Mouse (Mus musculus) lung, embryonic 14.5 days (tissue): ENCODE data around the gene Prim1. TPM values are rescaled to one million over a fixed set of nuclear protein-coding genes. Genes with fewer than 3 reads are reported as not detected.
"Not testable (repeated sequence)": the region's sequence is repeated elsewhere in the genome, so short reads cannot be mapped to it uniquely, and the experiment has no call there.

ENCODE experiments used
- ATAC-seq: fragments of 200-750 bp; cut with Nextera tagmentation; 2 replicates; pipeline ENCODE4 v1.8.0; 2017; ENCODE audit warnings: mild to moderate bottlenecking, moderate TSS enrichment, moderate library complexity; ENCODE audit not compliant: insufficient read depth
- DNase-seq: peaks from one replicate; pipeline ENCODE4 v3.0.0-alpha.2; 2015
- H3K27ac ChIP-seq: fragments of 300-500 bp; sonication (generic); 2 replicates; pipeline ENCODE4 v1.5.1; 2014; ENCODE audit warnings: low read depth, mild to moderate bottlenecking, moderate library complexity
- H3K27me3 ChIP-seq: fragments of 300-500 bp; sonication (generic); 2 replicates; pipeline ENCODE4 v1.6.1; 2014; ENCODE audit warnings: low read length, control low read depth; ENCODE audit not compliant: insufficient read depth
- H3K36me3 ChIP-seq: fragments of 300-500 bp; sonication (generic); 2 replicates; pipeline ENCODE4 v1.6.1; 2014; ENCODE audit warnings: control low read depth; ENCODE audit not compliant: insufficient read depth
- H3K4me1 ChIP-seq: fragments of 300-500 bp; sonication (generic); 2 replicates; pipeline ENCODE4 v1.6.1; 2014; ENCODE audit warnings: antibody characterized with exemption, control low read depth; ENCODE audit not compliant: insufficient read depth
- H3K4me2 ChIP-seq: fragments of 300-500 bp; sonication (generic); 2 replicates; pipeline ENCODE4 v1.6.1; 2014; ENCODE audit warnings: mild to moderate bottlenecking
- H3K4me3 ChIP-seq: fragments of 300-500 bp; sonication (generic); 2 replicates; pipeline ENCODE4 v1.5.1; 2014; ENCODE audit warnings: low read depth, low read length
- H3K9ac ChIP-seq: fragments of 300-500 bp; sonication (generic); 2 replicates; pipeline ENCODE4 v1.6.1; 2014
- H3K9me3 ChIP-seq: fragments of 300-500 bp; sonication (generic); 2 replicates; pipeline ENCODE4 v1.6.1; 2016; ENCODE audit warnings: low read depth, low read length, control low read depth
- CTCF ChIP-seq: IDR thresholded peaks from 2 replicates; pipeline ENCODE4 v1.5.1; 2016; ENCODE audit warnings: antibody characterized with exemption, low read depth
- WGBS: fragments of 180-500 bp; shearing (Covaris S2); extraction: QIAGEN DNeasy Blood & Tissue Kit; methylation state at CpG from one replicate; pipeline ENCODE4 v1.1.7; 2014; 5-methylcytosine and 5-hydroxymethylcytosine counted together
- polyA plus RNA-seq: library from polyadenylated mRNA; unstranded; fragments of >200 nt; fragmentation: Nextera tagmentation; extraction: Ambion mirVana; gene quantifications from 2 replicates; pipeline ENCODE4 v1.2.1, GENCODE M21; 2014

Gene Prim1
- polyA plus RNA-seq, 1 experiment from 2014 or later, result 95.7 TPM

- no peak overlapping the region for H3K9ac ChIP-seq
- no peaks in the 10 kb centered on the region for H3K27me3 ChIP-seq
- H3K4me2 ChIP-seq, result no peak overlapping the region
- no peaks in the 10 kb centered on the region for H3K4me1 ChIP-seq
- no peaks in the 10 kb centered on the region for H3K9me3 ChIP-seq
- no peak for ATAC-seq
- peaks cover 82% of the 10 kb centered on the region for H3K36me3 ChIP-seq
- DNase-seq, result no peak
- H3K27ac ChIP-seq, result no peak overlapping the region
- H3K4me3 ChIP-seq, result no peak overlapping the region
- 94% methylated on average over 8 of the region's 8 CpGs for WGBS
- no peak for TF ChIP-seq CTCF
Measured at GRCm38 (mm10) chr10:128048157-128048556, 33.2 kb downstream of the Prim1 start.

- no peak overlapping the region for H3K4me2 ChIP-seq
- H3K27me3 ChIP-seq, result no peaks in the 10 kb centered on the region
- WGBS, result 100% methylated on average over 2 of the region's 2 CpGs
- no peak overlapping the region for H3K27ac ChIP-seq
- H3K36me3 ChIP-seq, result peaks cover 66% of the 10 kb centered on the region
- no peaks in the 10 kb centered on the region for H3K4me1 ChIP-seq
- DNase-seq (no peak), ATAC-seq (no peak)
- H3K4me3 ChIP-seq, result no peak overlapping the region
- no peaks in the 10 kb centered on the region for H3K9me3 ChIP-seq
- no peak for TF ChIP-seq CTCF
- H3K9ac ChIP-seq, result no peak overlapping the region
Measured at GRCm38 (mm10) chr10:128049741-128050140, 34.8 kb downstream of the Prim1 start.

- Histone ChIP-seq H3K9me3 (no peaks in the 10 kb centered on the region), H3K4me1 (no peaks in the 10 kb centered on the region), H3K4me3 (no peak overlapping the region), H3K36me3 (peaks cover 60% of the 10 kb centered on the region), H3K27me3 (no peaks in the 10 kb centered on the region), H3K4me2 (no peak overlapping the region), H3K27ac (no peak overlapping the region), H3K9ac (no peak overlapping the region)
- no peak for TF ChIP-seq CTCF
- WGBS, result 88% methylated on average over 2 of the region's 2 CpGs
- 0 out of 2 replicates have a peak, but pooled peaks have one; percentile 6 for ATAC-seq
- DNase-seq, result no peak
Measured at GRCm38 (mm10) chr10:128050355-128050754, 35.4 kb downstream of the Prim1 start.

GRCm38 (mm10) chr10:128051589-128051988 lies 36.6 kb downstream of the Prim1 start:
- no peak for ATAC-seq
- no peak overlapping the region for H3K27ac ChIP-seq
- no peaks in the 10 kb centered on the region for H3K27me3 ChIP-seq
- no peak overlapping the region for H3K9ac ChIP-seq
- no peak overlapping the region for H3K4me3 ChIP-seq
- no peak for DNase-seq
- H3K36me3 ChIP-seq, result peaks cover 48% of the 10 kb centered on the region
- no peaks in the 10 kb centered on the region for H3K9me3 ChIP-seq
- no peaks in the 10 kb centered on the region for H3K4me1 ChIP-seq
- H3K4me2 ChIP-seq, result no peak overlapping the region
- 94% methylated on average over 5 of the region's 5 CpGs for WGBS
- no peak for TF ChIP-seq CTCF

GRCm38 (mm10) chr10:128052136-128052535 lies 37.2 kb downstream of the Prim1 start:
- not testable (repeated sequence) for H3K9me3 ChIP-seq, DNase-seq, ATAC-seq, H3K4me2 ChIP-seq, H3K4me1 ChIP-seq, H3K4me3 ChIP-seq, H3K9ac ChIP-seq, H3K27me3 ChIP-seq, H3K27ac ChIP-seq
- peaks cover 44% of the 10 kb centered on the region for H3K36me3 ChIP-seq
- WGBS, result 100% methylated on average over 1 of the region's 2 CpGs

- no peak for TF ChIP-seq CTCF
- H3K4me2 ChIP-seq, result no peak overlapping the region
- H3K4me3 ChIP-seq, result no peak overlapping the region
- H3K27me3 ChIP-seq, result no peaks in the 10 kb centered on the region
- peaks cover 35% of the 10 kb centered on the region for H3K36me3 ChIP-seq
- no peak overlapping the region for H3K27ac ChIP-seq
- no peak for ATAC-seq
- H3K9me3 ChIP-seq, result no peaks in the 10 kb centered on the region
- peaks cover 4% of the 10 kb centered on the region; the same call in 1 of the 2 replicates for H3K4me1 ChIP-seq
- no peak overlapping the region for H3K9ac ChIP-seq
- no peak for DNase-seq
- WGBS, result 91% methylated on average over 8 of the region's 8 CpGs
Measured at GRCm38 (mm10) chr10:128053001-128053400, 38.0 kb downstream of the Prim1 start.

GRCm38 (mm10) chr10:128058184-128058583 lies 43.2 kb downstream of the Prim1 start:
- Histone ChIP-seq H3K9ac (peak overlapping the region; percentile 85), H3K36me3 (peaks cover 18% of the 10 kb centered on the region; the same call in 1 of the 2 replicates), H3K4me3 (peak overlapping the region; percentile 72), H3K9me3 (no peaks in the 10 kb centered on the region), H3K27ac (peak overlapping the region; percentile 97), H3K27me3 (no peaks in the 10 kb centered on the region), H3K4me1 (peaks cover 11% of the 10 kb centered on the region), H3K4me2 (peak overlapping the region; percentile 93)
- DNase-seq, result no peak
- under 1% methylated on average over 18 of the region's 18 CpGs for WGBS
- no peak for TF ChIP-seq CTCF
- ATAC-seq, result peak; percentile 44
